Mouse (Mus musculus): ENCODE data around the gene Slc12a6. TPM values are rescaled to one million over a fixed set of nuclear protein-coding genes. Genes with fewer than 3 reads are reported as not detected.

Slc12a6 gene
- polyA plus RNA-seq, 1 experiment from 2014 or later = 10.7 TPM

DNA sequence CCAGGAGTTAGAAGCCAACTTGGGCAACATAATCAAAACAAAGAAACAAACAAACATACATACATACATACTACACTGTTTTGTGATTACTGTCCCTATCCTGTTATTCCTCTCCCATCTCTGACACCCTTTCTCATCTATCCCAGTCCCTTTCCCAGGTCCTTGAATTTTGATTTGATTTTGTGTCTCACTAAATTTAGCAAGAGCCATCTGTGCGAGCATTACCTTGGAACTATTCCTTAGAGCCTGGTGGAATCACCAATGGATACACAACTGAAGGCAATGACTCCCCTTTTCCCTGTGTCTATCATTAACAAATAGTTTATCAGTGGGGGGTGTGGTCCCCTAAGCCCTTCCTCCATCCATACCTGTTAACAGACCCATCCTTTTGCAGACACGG lies 27.2 kb downstream of the Slc12a6 start:
- no peak for ATAC-seq (replicated peaks; ENCODE audit: low FRiP score)
- Histone ChIP-seq H3K27ac (no peak overlapping the region), H3K4me2 (no peak overlapping the region), H3K4me3 (replicated peaks) (no peak overlapping the region), H3K27me3 (no peaks in the 10 kb centered on the region), H3K9me3 (replicated peaks) (no peaks in the 10 kb centered on the region), H3K36me3 (no peaks in the 10 kb centered on the region), H3K9ac (no peak overlapping the region), H3K4me1 (no peaks in the 10 kb centered on the region)
- WGBS = 92% methylated on average over 2 of the region's 2 CpGs

DNA sequence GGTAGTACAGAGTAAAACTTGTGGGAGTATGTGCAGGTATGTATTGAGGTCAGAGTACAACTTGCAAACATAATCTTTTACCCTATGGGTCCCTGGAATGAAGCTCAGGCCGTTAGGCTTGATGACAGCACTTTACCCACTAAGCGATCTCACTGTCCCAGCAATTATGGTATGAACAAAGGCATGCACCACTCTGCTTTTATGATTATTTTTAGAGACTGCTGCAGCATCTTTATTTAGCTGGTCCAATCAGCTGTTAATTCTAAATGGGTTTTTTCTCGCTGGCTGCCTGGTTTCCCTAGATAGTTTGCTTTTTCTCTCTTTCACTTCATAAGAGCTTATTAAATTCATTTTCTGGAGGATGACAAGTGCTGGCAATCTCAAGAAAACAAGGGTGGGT lies 30.6 kb downstream of the Slc12a6 start:
- Histone ChIP-seq H3K9ac (no peak overlapping the region), H3K9me3 (replicated peaks) (no peaks in the 10 kb centered on the region), H3K36me3 (no peaks in the 10 kb centered on the region), H3K27ac (no peak overlapping the region), H3K4me3 (replicated peaks) (no peak overlapping the region), H3K4me1 (no peaks in the 10 kb centered on the region), H3K27me3 (no peaks in the 10 kb centered on the region), H3K4me2 (no peak overlapping the region)
- no peak for ATAC-seq (replicated peaks; ENCODE audit: low FRiP score)
- 86% methylated on average over 3 of the region's 3 CpGs for WGBS

DNA sequence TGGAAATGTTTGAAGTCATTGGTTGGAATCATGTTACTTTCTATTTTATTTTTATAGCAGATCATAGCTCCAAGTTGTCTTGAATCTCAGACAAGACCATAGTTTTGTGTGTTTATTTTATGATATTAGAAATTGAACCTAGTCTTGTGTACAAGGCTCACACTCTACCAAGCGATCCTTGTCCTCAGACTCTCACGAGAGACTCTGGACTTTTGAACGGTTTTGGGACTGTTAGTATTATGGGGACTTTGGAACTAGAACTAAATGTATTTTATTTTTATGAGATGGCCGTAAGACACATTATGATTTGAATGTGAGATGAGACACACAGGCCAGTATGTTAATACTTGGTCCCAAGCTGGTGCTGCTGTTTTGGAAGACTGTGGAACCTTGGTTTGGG lies 32.6 kb downstream of the Slc12a6 start:
- Histone ChIP-seq H3K36me3 (no peaks in the 10 kb centered on the region), H3K27me3 (no peaks in the 10 kb centered on the region), H3K9me3 (replicated peaks) (no peaks in the 10 kb centered on the region), H3K4me2 (no peak overlapping the region), H3K9ac (no peak overlapping the region), H3K4me3 (replicated peaks) (no peak overlapping the region), H3K27ac (no peak overlapping the region), H3K4me1 (no peaks in the 10 kb centered on the region)
- ATAC-seq (replicated peaks; ENCODE audit: low FRiP score) = no peak
- 90% methylated on average over 4 of the region's 4 CpGs for WGBS

- 84% methylated on average over 3 of the region's 3 CpGs for WGBS
- Histone ChIP-seq H3K27ac (no peak overlapping the region), H3K4me2 (no peak overlapping the region), H3K4me1 (no peaks in the 10 kb centered on the region), H3K27me3 (no peaks in the 10 kb centered on the region), H3K9ac (no peak overlapping the region), H3K36me3 (no peaks in the 10 kb centered on the region), H3K9me3 (replicated peaks) (no peaks in the 10 kb centered on the region), H3K4me3 (replicated peaks) (no peak overlapping the region)
- no peak for ATAC-seq (replicated peaks; ENCODE audit: low FRiP score)
Observed at GRCm38 (mm10) chr2:112308671-112309070, 43.0 kb downstream of the Slc12a6 start.

DNA sequence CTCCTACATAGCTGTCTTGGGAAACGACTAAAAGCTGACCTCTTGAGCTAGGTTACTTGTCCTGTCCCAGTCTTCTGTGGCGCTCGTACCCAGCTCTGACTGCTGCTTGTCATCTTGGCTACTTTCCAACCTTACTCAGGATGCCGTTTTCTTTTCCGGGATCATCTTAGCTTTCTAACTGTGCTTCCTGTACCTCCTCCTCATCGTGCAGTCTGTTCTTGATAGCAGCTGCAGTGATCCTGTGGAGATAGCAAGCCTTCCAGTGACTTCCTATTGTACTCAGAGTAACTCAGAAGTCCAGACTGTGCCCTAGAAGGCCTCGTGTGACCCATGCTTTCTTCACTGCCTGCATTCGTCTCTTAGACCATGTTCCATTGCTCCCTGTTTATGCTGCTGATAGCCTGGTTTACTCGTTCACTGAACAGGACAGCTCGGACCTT lies 43.6 kb downstream of the Slc12a6 start:
- 61% methylated on average over 10 of the region's 10 CpGs for WGBS
- no peak for ATAC-seq (replicated peaks; ENCODE audit: low FRiP score)
- H3K4me2 ChIP-seq = no peak overlapping the region
- no peak overlapping the region for H3K27ac ChIP-seq
- H3K4me3 ChIP-seq (replicated peaks) = no peak overlapping the region
- H3K36me3 ChIP-seq = no peaks in the 10 kb centered on the region
- H3K9ac ChIP-seq = no peak overlapping the region
- H3K27me3 ChIP-seq = no peaks in the 10 kb centered on the region
- H3K4me1 ChIP-seq = no peaks in the 10 kb centered on the region
- H3K9me3 ChIP-seq (replicated peaks) = no peaks in the 10 kb centered on the region

GRCm38 (mm10) chr2:112315638-112316037 lies 50.0 kb downstream of the Slc12a6 start:
- 94% methylated on average over 7 of the region's 7 CpGs for WGBS
- no peak overlapping the region for H3K4me2 ChIP-seq
- no peaks in the 10 kb centered on the region for H3K4me1 ChIP-seq
- H3K27ac ChIP-seq = no peak overlapping the region
- H3K9ac ChIP-seq = no peak overlapping the region
- H3K9me3 ChIP-seq (replicated peaks) = no peaks in the 10 kb centered on the region
- no peaks in the 10 kb centered on the region for H3K36me3 ChIP-seq
- ATAC-seq (replicated peaks; ENCODE audit: low FRiP score) = no peak
- H3K27me3 ChIP-seq = no peaks in the 10 kb centered on the region
- no peak overlapping the region for H3K4me3 ChIP-seq (replicated peaks)

GRCm38 (mm10) chr2:112318227-112318626 lies 52.6 kb downstream of the Slc12a6 start:
- Histone ChIP-seq H3K4me3 (replicated peaks) (no peak overlapping the region), H3K9ac (no peak overlapping the region), H3K27ac (no peak overlapping the region), H3K4me2 (no peak overlapping the region), H3K36me3 (no peaks in the 10 kb centered on the region), H3K4me1 (no peaks in the 10 kb centered on the region), H3K27me3 (no peaks in the 10 kb centered on the region), H3K9me3 (replicated peaks) (no peaks in the 10 kb centered on the region)
- no peak for ATAC-seq (replicated peaks; ENCODE audit: low FRiP score)
- 89% methylated on average over 2 of the region's 2 CpGs for WGBS

DNA sequence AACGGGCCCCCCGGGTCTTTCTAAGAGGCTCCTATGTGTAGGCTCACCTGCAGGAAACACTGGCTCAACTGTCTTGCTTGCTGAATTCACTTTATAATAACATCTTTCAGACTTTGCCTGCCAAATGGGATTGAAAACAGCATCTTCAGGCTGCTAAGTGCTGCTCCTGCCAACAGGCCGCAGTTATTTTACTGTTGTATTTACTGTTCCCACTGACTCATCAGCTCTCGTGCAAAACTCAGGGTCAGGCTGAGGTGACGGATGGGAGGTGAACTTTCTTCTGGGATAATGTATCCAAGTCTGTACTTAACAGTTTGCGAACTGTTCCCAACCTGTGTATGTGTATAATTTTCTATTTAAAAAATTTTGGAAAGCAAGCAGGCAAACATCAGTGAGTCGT lies 53.3 kb downstream of the Slc12a6 start:
- no peak for ATAC-seq (replicated peaks; ENCODE audit: low FRiP score)

DNA sequence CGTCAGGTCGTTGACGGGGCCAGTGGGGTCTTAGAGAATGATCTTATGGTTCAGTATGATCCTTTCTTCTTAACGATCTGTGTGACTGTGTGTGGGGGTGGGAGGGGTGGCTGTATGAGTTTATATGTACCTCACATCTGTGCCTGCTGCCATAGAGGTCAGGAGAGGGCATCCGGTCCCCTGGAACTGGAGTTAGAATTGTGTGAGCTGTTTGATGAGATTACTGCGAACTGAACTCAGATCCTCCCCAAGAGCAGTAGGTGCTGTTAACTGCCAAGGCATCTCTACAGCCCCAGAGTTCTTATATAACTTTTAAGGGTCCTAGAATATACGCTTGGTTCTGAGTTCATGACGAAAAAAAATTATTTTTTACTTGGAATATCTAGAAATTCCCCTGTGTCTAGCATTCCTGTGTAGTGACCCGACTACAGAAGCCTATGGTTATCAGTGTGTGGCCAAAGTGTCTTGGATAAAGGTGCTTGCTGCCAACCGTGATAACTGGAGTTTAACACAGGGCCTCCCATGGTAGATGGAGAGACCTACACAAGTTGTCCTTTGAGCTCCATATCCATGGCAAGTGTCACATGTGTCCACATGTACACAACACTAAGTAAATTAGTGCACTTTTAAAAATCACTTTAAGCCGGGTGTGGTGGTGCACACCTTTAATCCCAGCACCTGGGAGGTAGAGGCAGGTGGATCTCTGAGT lies 62.6 kb downstream of the Slc12a6 start:
- no peak overlapping the region for H3K27ac ChIP-seq
- H3K9ac ChIP-seq = no peak overlapping the region
- ATAC-seq (replicated peaks; ENCODE audit: low FRiP score) = no peak
- WGBS = 71% methylated on average over 11 of the region's 11 CpGs
- no peak overlapping the region for H3K4me2 ChIP-seq
- H3K9me3 ChIP-seq (replicated peaks) = no peaks in the 10 kb centered on the region
- H3K36me3 ChIP-seq = no peaks in the 10 kb centered on the region
- no peaks in the 10 kb centered on the region for H3K27me3 ChIP-seq
- no peaks in the 10 kb centered on the region for H3K4me1 ChIP-seq
- H3K4me3 ChIP-seq (replicated peaks) = no peak overlapping the region

More for the DNA sequence above, 53.3 kb downstream of the Slc12a6 start:
- H3K9ac ChIP-seq = no peak overlapping the region
- H3K9me3 ChIP-seq (replicated peaks) = no peaks in the 10 kb centered on the region
- H3K27me3 ChIP-seq = no peaks in the 10 kb centered on the region
- H3K4me1 ChIP-seq = no peaks in the 10 kb centered on the region
- no peak overlapping the region for H3K4me3 ChIP-seq (replicated peaks)
- no peak overlapping the region for H3K4me2 ChIP-seq
- WGBS = 73% methylated on average over 7 of the region's 7 CpGs
- H3K36me3 ChIP-seq = no peaks in the 10 kb centered on the region
- H3K27ac ChIP-seq = no peak overlapping the region

- H3K27me3 ChIP-seq = no peaks in the 10 kb centered on the region
- no peaks in the 10 kb centered on the region for H3K9me3 ChIP-seq (replicated peaks)
- no peak overlapping the region for H3K9ac ChIP-seq
- no peak for ATAC-seq (replicated peaks; ENCODE audit: low FRiP score)
- H3K4me3 ChIP-seq (replicated peaks) = no peak overlapping the region
- WGBS = 59% methylated on average over 4 of the region's 4 CpGs
- H3K36me3 ChIP-seq = peaks cover 23% of the 10 kb centered on the region
- H3K27ac ChIP-seq = no peak overlapping the region
- H3K4me2 ChIP-seq = no peak overlapping the region
- no peaks in the 10 kb centered on the region for H3K4me1 ChIP-seq
Observed at GRCm38 (mm10) chr2:112332051-112332898, 66.7 kb downstream of the Slc12a6 start.

DNA sequence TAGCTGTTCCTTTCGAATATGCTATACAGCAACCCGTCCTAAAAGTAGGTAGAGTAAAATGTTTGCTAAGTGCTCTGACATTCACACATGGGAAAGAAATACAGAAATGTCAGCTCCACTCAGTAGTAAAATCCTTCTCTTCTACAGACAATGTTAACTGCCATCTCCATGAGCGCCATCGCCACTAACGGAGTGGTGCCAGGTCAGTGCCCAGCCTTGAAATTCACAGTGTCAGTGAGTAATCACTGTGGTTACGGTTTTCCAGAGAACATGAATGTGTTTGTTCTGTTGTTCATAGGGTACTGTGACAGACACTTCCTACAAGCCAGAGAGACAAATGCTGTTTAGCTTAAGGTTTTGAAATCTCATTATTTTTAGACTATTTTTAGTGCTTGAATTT lies 71.6 kb downstream of the Slc12a6 start:
- WGBS = 96% methylated on average over 6 of the region's 6 CpGs
- Histone ChIP-seq H3K27ac (no peak overlapping the region), H3K9me3 (replicated peaks) (no peaks in the 10 kb centered on the region), H3K4me1 (no peaks in the 10 kb centered on the region), H3K4me3 (replicated peaks) (no peak overlapping the region), H3K27me3 (no peaks in the 10 kb centered on the region), H3K36me3 (peaks cover 55% of the 10 kb centered on the region), H3K4me2 (no peak overlapping the region), H3K9ac (no peak overlapping the region)
- ATAC-seq (replicated peaks; ENCODE audit: low FRiP score) = no peak

- no peak overlapping the region for H3K4me3 ChIP-seq (replicated peaks)
- no peak for ATAC-seq (replicated peaks; ENCODE audit: low FRiP score)
- 89% methylated on average over 2 of the region's 2 CpGs for WGBS
- no peaks in the 10 kb centered on the region for H3K4me1 ChIP-seq
- H3K27ac ChIP-seq = no peak overlapping the region
- no peak overlapping the region for H3K9ac ChIP-seq
- peaks cover 61% of the 10 kb centered on the region for H3K36me3 ChIP-seq
- H3K9me3 ChIP-seq (replicated peaks) = no peaks in the 10 kb centered on the region
- H3K4me2 ChIP-seq = no peak overlapping the region
- no peaks in the 10 kb centered on the region for H3K27me3 ChIP-seq
Observed at GRCm38 (mm10) chr2:112339736-112340135, 74.1 kb downstream of the Slc12a6 start.

Measured in kidney, embryonic 15.5 days (tissue).